Mouse (Mus musculus): Measurements from ENCODE around the gene Ccnd1. TPM values are rescaled to one million over a fixed set of nuclear protein-coding genes. Genes with fewer than 3 reads are reported as not detected.

Ccnd1 gene
- polyA plus RNA-seq, 1 experiment from 2014 or later: 111 TPM

DNA sequence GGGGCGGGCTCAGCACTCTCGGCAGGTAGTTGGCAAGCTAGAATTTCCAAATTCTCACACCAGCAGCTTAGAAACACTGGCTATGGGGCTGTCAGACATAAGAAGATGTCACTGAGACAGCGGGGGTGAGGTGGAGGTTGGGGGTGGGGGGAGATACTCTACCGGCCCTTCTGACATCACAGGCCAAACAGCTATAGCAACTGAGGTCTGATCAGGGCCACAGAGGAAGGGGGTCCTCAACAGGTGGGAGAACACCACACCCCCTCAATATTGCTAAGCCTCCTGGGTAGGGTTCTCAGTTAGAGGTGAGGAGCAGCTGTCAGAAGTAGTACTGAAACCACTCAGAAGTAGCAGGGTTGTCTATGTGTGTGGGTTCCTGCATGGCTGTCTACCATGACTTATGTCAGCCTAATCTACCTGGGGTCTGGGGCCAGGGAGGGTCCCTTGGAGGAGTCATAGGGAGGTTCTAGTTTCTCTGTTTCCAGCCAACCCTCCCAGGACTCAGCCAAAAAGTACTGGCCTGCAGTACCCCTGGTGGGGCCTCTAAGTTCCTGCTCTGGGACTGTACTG, 3.3 kb downstream of the Ccnd1 start:
- H3K4me2 ChIP-seq: peak overlapping the region; percentile 97
- H3K27me3 ChIP-seq: peaks cover 24% of the 10 kb centered on the region
- WGBS: 91% methylated on average over 4 of the region's 4 CpGs
- peaks cover 47% of the 10 kb centered on the region for H3K36me3 ChIP-seq (ENCODE audit: poor library complexity, severe bottlenecking)
- peaks cover 55% of the 10 kb centered on the region for H3K4me1 ChIP-seq
- no peak for ATAC-seq
- no peak overlapping the region for H3K27ac ChIP-seq
- 0 out of 2 replicates have a peak overlapping the region, but pooled peaks have one; percentile 34 for H3K9ac ChIP-seq
- H3K4me3 ChIP-seq: no peak overlapping the region
- H3K9me3 ChIP-seq (replicated peaks): no peaks in the 10 kb centered on the region

DNA sequence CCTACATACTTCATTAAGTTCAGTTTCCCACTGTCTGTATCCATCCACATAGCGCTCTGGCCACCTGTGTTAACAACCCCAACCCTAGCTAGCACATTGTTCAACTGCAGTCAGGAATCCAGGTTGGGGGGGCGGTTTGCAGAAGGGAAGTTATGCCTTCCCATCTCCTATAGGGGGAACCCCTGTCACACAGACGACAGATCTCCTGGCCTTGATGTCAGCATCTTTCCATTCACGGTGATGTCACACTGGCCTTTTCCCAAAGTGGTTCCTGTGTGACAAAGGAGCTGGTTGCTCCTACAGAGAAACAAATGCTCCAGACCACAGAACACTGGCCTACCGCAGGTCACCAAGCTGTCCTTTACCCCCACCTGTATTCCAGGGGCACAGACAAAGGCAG, 4.2 kb downstream of the Ccnd1 start:
- H3K27me3 ChIP-seq: peaks cover 19% of the 10 kb centered on the region; the same call in 1 of the 2 replicates
- no peak overlapping the region for H3K4me2 ChIP-seq
- 52% methylated on average over 5 of the region's 5 CpGs for WGBS
- no peaks in the 10 kb centered on the region for H3K9me3 ChIP-seq (replicated peaks)
- H3K27ac ChIP-seq: no peak overlapping the region
- no peak overlapping the region for H3K4me3 ChIP-seq
- H3K4me1 ChIP-seq: peaks cover 47% of the 10 kb centered on the region
- peaks cover 47% of the 10 kb centered on the region for H3K36me3 ChIP-seq (ENCODE audit: poor library complexity, severe bottlenecking)
- H3K9ac ChIP-seq: peak overlapping the region; percentile 34; the same call in 1 of the 2 replicates
- no peak for ATAC-seq

DNA sequence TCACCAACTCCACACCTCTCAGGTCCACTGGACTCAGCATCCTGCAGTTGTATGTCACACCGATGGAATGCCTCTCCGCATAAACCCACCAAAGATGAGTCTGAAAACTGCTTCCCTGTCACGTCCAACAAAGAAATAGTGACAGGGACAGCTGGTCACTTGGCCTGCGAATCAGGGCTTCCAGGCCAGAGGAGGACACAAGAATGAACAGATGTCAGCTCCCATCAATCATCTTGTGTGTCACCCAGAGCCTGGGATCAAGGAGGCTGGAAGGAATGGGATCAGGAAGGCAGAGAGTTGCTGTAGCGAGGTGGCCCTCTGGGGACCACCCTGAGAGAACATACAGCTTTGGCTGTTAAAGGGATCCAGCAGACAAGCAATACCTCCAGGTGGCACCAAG, 4.8 kb downstream of the Ccnd1 start:
- Histone ChIP-seq H3K27me3 (peaks cover 14% of the 10 kb centered on the region; the same call in 1 of the 2 replicates), H3K4me3 (no peak overlapping the region), H3K9me3 (replicated peaks) (no peaks in the 10 kb centered on the region), H3K4me1 (peaks cover 45% of the 10 kb centered on the region), H3K4me2 (no peak overlapping the region), H3K27ac (no peak overlapping the region), H3K9ac (no peak overlapping the region), H3K36me3 (ENCODE audit: poor library complexity, severe bottlenecking) (peaks cover 51% of the 10 kb centered on the region)
- no peak for ATAC-seq
- 85% methylated on average over 5 of the region's 5 CpGs for WGBS

DNA sequence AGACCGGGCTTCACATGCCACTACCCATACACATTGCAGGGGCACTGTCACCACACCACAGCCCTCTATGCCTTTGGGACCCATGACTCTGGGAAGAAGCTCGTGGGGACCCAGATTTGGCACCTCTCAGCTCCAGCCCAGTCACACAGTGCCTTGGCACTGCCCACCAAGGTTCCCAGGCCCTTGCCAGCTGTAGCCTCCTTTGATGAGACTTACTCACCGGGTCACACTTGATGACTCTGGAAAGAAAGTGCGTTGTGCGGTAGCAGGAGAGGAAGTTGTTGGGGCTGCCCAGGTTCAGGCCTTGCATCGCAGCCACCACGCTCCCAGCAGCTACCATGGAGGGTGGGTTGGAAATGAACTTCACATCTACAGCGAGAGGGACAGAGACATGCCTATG, 5.9 kb downstream of the Ccnd1 start:
- WGBS: 91% methylated on average over 8 of the region's 8 CpGs
- ATAC-seq: no peak
- Histone ChIP-seq H3K9ac (no peak overlapping the region), H3K27ac (no peak overlapping the region), H3K9me3 (replicated peaks) (no peaks in the 10 kb centered on the region), H3K27me3 (peaks cover 5% of the 10 kb centered on the region; the same call in 1 of the 2 replicates), H3K4me2 (no peak overlapping the region), H3K4me3 (no peak overlapping the region), H3K4me1 (peaks cover 36% of the 10 kb centered on the region), H3K36me3 (ENCODE audit: poor library complexity, severe bottlenecking) (peaks cover 62% of the 10 kb centered on the region)

DNA sequence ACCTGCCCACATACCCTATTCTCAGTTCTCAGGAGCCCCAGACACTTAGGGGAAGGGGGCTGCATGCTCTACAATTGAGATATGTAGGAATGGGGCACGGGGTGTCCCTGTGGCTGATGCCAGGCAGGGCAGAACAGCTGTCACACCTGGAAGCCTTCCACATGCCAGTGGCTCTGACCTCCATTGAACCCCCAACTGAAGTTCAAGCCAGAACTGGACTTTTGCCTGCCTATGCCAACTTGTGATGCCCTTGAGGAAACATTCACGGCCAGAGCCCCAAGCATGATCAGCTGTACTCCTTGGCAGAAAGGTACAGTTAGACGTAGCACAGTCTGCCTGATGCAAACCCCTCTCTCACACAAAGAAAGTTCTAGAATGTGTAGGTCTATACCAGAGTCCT, 6.4 kb downstream of the Ccnd1 start:
- H3K4me2 ChIP-seq: no peak overlapping the region
- peaks cover 65% of the 10 kb centered on the region for H3K36me3 ChIP-seq (ENCODE audit: poor library complexity, severe bottlenecking)
- H3K9me3 ChIP-seq (replicated peaks): no peaks in the 10 kb centered on the region
- H3K4me3 ChIP-seq: no peak overlapping the region
- peaks cover 31% of the 10 kb centered on the region for H3K4me1 ChIP-seq
- H3K9ac ChIP-seq: no peak overlapping the region
- no peak for ATAC-seq
- no peak overlapping the region for H3K27ac ChIP-seq
- 90% methylated on average over 3 of the region's 3 CpGs for WGBS
- H3K27me3 ChIP-seq: peaks cover 2% of the 10 kb centered on the region; the same call in 1 of the 2 replicates

DNA sequence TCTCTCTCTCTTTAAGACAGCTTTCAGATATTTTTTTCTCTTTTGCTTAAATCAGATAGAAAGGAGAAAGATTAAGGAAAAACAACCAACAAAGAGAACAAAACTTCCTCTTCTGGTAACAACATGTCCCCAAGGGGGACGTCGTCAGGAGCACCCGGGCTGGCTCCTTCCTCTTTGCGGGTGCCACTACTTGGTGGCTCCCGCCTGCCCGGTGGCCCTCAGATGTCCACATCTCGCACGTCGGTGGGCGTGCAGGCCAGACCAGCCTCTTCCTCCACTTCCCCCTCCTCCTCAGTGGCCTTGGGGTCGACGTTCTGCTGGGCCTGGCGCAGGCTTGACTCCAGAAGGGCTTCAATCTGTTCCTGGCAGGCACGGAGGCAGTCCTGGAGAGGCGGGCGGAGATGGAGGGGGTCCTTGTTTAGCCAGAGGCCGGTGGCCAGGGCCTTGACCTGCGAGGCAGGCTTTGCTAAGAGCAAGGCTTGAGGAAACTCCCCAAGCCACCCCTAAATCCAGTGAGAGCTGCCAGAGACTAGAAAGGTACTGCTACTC, 7.3 kb downstream of the Ccnd1 start:
- Histone ChIP-seq H3K9me3 (replicated peaks) (no peaks in the 10 kb centered on the region), H3K36me3 (ENCODE audit: poor library complexity, severe bottlenecking) (peaks cover 74% of the 10 kb centered on the region), H3K27ac (no peak overlapping the region), H3K9ac (no peak overlapping the region), H3K27me3 (no peaks in the 10 kb centered on the region), H3K4me2 (no peak overlapping the region), H3K4me3 (no peak overlapping the region), H3K4me1 (peaks cover 27% of the 10 kb centered on the region)
- no peak for ATAC-seq
- 74% methylated on average over 18 of the region's 18 CpGs for WGBS

DNA sequence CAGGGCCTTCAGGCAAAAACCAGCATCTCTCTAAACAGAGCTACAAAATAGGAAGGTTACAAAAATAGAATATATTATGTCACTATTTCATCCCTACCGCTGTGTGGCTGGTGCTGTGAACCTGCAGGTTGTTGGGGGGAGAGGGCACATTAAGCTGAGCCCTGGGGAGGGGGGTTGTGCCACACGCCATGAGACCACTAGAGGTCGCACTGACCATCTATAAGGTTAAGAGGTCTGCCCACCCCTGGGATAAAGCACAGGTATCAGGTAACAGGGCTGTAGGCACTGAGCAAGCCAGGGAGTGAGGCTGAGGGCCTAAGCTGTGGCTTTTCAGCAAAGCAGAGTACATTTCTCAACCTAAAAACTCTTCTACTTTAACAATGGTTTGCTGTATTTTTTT, 7.9 kb downstream of the Ccnd1 start:
- peaks cover 21% of the 10 kb centered on the region for H3K4me1 ChIP-seq
- 17% methylated on average over 3 of the region's 3 CpGs for WGBS
- H3K36me3 ChIP-seq (ENCODE audit: poor library complexity, severe bottlenecking): peaks cover 72% of the 10 kb centered on the region
- no peak overlapping the region for H3K4me3 ChIP-seq
- no peaks in the 10 kb centered on the region for H3K9me3 ChIP-seq (replicated peaks)
- no peak overlapping the region for H3K4me2 ChIP-seq
- no peak overlapping the region for H3K27ac ChIP-seq
- H3K9ac ChIP-seq: no peak overlapping the region
- H3K27me3 ChIP-seq: no peaks in the 10 kb centered on the region
- ATAC-seq: no peak

DNA sequence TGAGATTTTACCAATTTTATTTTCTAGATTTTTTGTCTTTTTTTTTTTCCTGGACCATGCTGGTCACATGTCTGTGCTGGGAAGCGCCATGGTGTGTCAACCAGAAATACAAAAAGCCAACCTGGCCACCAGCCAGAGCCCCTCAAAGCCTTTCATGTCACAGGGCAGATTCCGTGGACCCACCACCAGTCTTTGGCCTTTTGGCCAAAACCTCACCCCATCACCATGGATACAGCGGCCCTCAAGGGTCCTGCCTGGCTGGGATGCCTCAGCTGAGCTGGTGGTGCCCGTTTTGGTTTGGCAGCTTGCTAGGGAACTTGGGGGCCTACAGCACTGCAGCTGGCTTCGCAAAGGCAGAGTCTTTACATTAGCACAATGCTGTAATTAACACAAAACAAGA, 9.8 kb downstream of the Ccnd1 start:
- ATAC-seq: no peak
- no peaks in the 10 kb centered on the region for H3K27me3 ChIP-seq
- no peak overlapping the region for H3K9ac ChIP-seq
- H3K4me1 ChIP-seq: 0 out of 2 replicates have a peak, but pooled peaks cover 5% of the 10 kb centered on the region
- no peaks in the 10 kb centered on the region for H3K9me3 ChIP-seq (replicated peaks)
- no peak overlapping the region for H3K4me3 ChIP-seq
- H3K4me2 ChIP-seq: no peak overlapping the region
- WGBS: 48% methylated on average over 5 of the region's 5 CpGs
- peaks cover 58% of the 10 kb centered on the region for H3K36me3 ChIP-seq (ENCODE audit: poor library complexity, severe bottlenecking)
- H3K27ac ChIP-seq: peak overlapping the region; percentile 33; the same call in 1 of the 2 replicates

DNA sequence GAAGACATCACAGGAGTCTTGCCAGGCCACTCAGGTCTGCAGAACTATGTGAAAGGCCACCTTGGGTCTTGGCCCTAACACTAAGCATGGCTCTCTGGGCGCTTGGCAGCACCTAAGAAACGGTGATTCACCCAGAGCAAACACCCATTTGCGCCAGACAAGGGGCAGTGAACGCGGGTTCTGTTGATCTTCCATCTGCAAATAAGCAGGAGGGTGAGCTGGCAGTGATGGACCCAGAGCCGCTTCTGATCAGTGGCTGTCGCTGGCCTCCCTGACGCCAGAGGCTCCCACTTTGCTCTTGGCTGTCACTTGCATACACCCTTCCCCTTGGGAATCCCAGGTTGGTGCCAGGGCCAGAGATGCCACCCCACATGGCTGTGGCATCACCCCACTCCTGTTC, 10.2 kb downstream of the Ccnd1 start:
- peaks cover 58% of the 10 kb centered on the region for H3K36me3 ChIP-seq (ENCODE audit: poor library complexity, severe bottlenecking)
- no peaks in the 10 kb centered on the region for H3K9me3 ChIP-seq (replicated peaks)
- H3K27me3 ChIP-seq: no peaks in the 10 kb centered on the region
- 0 out of 2 replicates have a peak, but pooled peaks cover 5% of the 10 kb centered on the region for H3K4me1 ChIP-seq
- peak overlapping the region; percentile 33 for H3K27ac ChIP-seq
- WGBS: 78% methylated on average over 8 of the region's 8 CpGs
- no peak overlapping the region for H3K4me2 ChIP-seq
- H3K4me3 ChIP-seq: no peak overlapping the region
- H3K9ac ChIP-seq: no peak overlapping the region
- ATAC-seq: no peak

DNA sequence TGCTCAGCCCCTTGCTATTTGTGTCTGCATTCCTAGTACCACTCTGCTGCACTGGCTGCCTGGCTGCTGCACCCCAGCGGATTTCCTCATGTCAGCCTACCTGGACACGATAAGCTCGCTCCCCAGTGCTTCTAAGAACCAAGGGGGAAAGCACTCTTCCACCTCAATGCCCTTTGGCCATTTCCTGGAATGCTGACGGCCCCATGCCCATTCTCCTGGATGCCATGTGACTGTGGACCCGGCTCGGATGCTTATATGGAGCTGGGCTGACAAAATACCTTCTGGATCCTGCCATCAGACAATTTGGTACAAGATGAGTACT, 10.9 kb downstream of the Ccnd1 start:
- Histone ChIP-seq H3K27me3 (no peaks in the 10 kb centered on the region), H3K4me1 (0 out of 2 replicates have a peak, but pooled peaks cover 5% of the 10 kb centered on the region), H3K4me2 (no peak overlapping the region), H3K36me3 (ENCODE audit: poor library complexity, severe bottlenecking) (peaks cover 58% of the 10 kb centered on the region), H3K9ac (no peak overlapping the region), H3K9me3 (replicated peaks) (no peaks in the 10 kb centered on the region), H3K27ac (no peak overlapping the region), H3K4me3 (no peak overlapping the region)
- WGBS: 76% methylated on average over 6 of the region's 6 CpGs
- no peak for ATAC-seq

DNA sequence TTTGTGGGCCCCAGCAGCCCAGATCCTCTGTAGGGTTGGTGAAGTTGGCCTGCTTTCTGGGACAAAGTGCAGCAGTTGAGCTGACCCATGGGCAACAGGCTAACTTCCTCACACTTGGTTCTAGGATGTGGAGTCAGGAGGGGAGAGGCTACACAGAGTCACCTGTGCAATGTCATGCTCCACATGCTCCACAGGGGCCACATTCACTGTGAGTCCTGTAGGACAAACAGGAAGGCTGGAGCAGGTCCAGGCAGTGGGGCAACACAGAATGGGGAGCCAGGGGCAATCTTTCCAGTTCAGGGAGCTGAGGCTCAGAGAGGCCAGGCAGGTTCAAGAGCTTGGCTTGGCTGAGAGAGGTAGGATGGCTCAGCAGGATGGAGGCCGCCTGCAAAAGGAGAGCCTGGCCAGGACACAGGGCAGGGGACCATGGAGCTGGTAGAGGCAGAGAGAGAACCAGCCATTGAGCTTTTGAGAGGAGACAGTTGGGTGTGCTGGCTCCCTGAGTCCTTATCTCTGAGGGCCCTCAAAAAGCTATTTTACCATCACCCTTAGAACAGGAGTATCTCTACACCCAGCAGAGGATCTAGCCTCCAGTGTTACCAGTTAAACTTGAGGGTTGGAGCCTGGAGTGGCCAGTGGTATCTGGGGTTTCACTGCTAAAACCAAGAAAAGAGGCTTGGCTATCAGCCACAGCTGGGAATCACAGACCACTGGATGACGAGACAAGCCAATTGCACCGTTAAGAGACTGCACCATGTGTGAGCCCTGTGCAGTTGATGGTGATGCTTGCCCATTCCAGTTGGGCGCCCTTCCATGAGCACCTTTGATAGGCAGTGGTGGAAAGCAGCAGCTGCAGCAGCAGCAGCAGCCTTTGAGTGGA, 11.5 kb downstream of the Ccnd1 start:
- Histone ChIP-seq H3K36me3 (ENCODE audit: poor library complexity, severe bottlenecking) (peaks cover 52% of the 10 kb centered on the region), H3K4me3 (no peak overlapping the region), H3K4me1 (0 out of 2 replicates have a peak, but pooled peaks cover 5% of the 10 kb centered on the region), H3K27ac (no peak overlapping the region), H3K9ac (no peak overlapping the region), H3K27me3 (no peaks in the 10 kb centered on the region), H3K9me3 (replicated peaks) (no peaks in the 10 kb centered on the region), H3K4me2 (no peak overlapping the region)
- WGBS: 72% methylated on average over 4 of the region's 4 CpGs
- no peak for ATAC-seq

DNA sequence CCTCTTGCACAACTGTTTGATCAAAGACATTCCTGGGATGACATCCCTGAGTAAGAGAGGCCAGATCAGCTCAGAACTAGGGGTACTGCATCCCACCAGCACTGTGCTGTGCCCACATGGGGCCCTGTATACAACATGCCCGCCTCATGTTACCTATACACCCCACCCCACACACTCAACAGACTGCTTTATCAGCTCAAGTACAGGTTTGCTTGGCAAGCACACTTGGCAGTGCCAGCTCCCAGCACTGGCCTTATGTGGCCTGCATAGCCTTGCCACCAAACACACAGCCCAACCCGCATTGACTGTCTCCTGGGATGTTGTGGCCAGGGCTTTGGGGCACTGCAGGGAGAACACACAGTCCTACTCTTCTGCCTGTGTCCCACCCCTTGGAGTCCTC, 12.1 kb downstream of the Ccnd1 start:
- Histone ChIP-seq H3K4me1 (0 out of 2 replicates have a peak, but pooled peaks cover 5% of the 10 kb centered on the region), H3K36me3 (ENCODE audit: poor library complexity, severe bottlenecking) (peaks cover 46% of the 10 kb centered on the region), H3K4me2 (no peak overlapping the region), H3K9ac (no peak overlapping the region), H3K27me3 (no peaks in the 10 kb centered on the region), H3K4me3 (no peak overlapping the region), H3K27ac (no peak overlapping the region), H3K9me3 (replicated peaks) (no peaks in the 10 kb centered on the region)
- WGBS: 85% methylated on average over 2 of the region's 2 CpGs
- no peak for ATAC-seq
